Mouse (Mus musculus): Measurements from ENCODE around the gene Csad. TPM values are rescaled to one million over a fixed set of nuclear protein-coding genes. Genes with fewer than 3 reads are reported as not detected.
A peak's percentile ranks its signal among the peaks of the same experiment; 100 is the strongest.

The Csad gene
- polyA plus RNA-seq, 1 experiment from 2014 or later: 32.1 TPM

DNA sequence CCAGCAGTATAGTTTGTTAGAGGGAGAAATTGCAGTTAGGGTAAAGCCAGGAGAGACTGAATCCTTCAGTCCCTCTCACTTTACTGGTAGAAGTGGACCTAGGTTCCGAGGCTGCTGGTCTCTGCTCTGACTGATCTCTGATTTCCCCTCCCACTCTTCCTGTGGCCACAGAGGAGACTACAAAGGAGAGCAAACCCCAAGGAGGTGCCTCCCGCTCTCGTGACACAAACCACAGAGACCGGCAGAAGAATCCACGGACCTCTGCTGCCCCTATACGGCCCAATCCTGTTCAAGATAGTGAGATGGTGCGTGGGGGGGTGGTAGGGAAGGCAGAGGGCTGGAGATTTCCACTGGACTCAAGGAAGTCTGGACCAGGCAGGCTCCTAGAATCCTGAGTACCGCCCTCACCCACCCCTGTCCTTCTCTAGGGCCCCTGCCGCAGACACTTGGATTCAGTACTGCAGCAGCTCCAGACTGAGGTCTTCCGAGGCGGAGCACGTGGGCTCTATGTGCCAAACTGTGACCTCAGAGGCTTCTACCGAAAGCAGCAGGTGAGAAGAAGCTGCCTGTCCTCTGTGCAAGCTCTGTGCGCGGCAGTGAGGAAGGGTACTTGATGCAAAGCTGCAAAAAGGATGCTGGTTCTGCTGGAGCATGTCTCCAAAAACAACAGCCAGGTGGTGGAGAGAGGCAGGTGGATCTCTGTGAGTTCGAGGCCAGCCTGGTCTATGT is 56.7 kb downstream of the Csad start:
- Histone ChIP-seq H3K36me3 (ENCODE audit: control insufficient read depth, insufficient read depth, low read length) (no peaks in the 10 kb centered on the region), H3K4me2 (replicated peaks; ENCODE audit: low read depth) (no peak overlapping the region), H3K9me3 (ENCODE audit: control insufficient read depth, low read length) (no peaks in the 10 kb centered on the region), H3K27me3 (ENCODE audit: control insufficient read depth, insufficient read depth, low read length) (no peaks in the 10 kb centered on the region), H3K9ac (ENCODE audit: low read length) (no peak overlapping the region), H3K4me3 (ENCODE audit: low read depth, low read length) (no peak overlapping the region), H3K27ac (replicated peaks) (no peak overlapping the region), H3K4me1 (replicated peaks; ENCODE audit: control insufficient read depth, insufficient read depth) (peaks cover 4% of the 10 kb centered on the region; the same call in 1 of the 2 replicates)
- ATAC-seq (ENCODE audit: low FRiP score, low TSS enrichment): no peak
- no peak for DNase-seq (ENCODE audit: low spot score)
- no peak for TF ChIP-seq EP300 (optimal IDR thresholded peaks at IDR 0.05)
- no peak for TF ChIP-seq CTCF (IDR thresholded peaks at IDR 0.05; ENCODE audit: low read depth)
- 58% methylated on average over 16 of the region's 16 CpGs for WGBS

DNA sequence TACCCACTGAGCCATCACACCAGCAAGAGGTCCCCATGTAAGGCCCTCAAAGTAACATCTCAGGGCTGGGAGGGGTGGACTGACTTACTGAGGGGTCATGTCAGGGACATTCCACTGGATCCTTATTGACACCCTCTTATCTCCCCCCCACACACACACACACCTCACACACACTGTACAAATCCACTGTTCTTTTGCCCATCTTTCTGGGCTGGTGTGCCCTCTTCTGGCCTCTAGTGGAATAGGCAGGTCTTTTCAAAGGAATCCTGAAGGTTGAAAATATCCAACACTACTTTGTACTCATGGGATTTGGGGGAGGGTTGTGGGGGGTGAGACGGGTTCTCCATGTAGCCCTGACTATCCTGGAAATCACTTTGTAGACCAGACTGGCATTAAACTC is 57.6 kb downstream of the Csad start:
- ATAC-seq (ENCODE audit: low FRiP score, low TSS enrichment) (no peak), DNase-seq (ENCODE audit: low spot score) (peak; percentile 59)
- Histone ChIP-seq H3K27ac (replicated peaks) (no peak overlapping the region), H3K9me3 (ENCODE audit: control insufficient read depth, low read length) (no peaks in the 10 kb centered on the region), H3K27me3 (ENCODE audit: control insufficient read depth, insufficient read depth, low read length) (no peaks in the 10 kb centered on the region), H3K4me1 (replicated peaks; ENCODE audit: control insufficient read depth, insufficient read depth) (peaks cover 4% of the 10 kb centered on the region; the same call in 1 of the 2 replicates), H3K4me3 (ENCODE audit: low read depth, low read length) (no peak overlapping the region), H3K9ac (ENCODE audit: low read length) (no peak overlapping the region), H3K4me2 (replicated peaks; ENCODE audit: low read depth) (no peak overlapping the region), H3K36me3 (ENCODE audit: control insufficient read depth, insufficient read depth, low read length) (no peaks in the 10 kb centered on the region)
- TF ChIP-seq CTCF (IDR thresholded peaks at IDR 0.05; ENCODE audit: low read depth) (peak; percentile 92), EP300 (optimal IDR thresholded peaks at IDR 0.05) (no peak)
- WGBS: 0% methylated on average over 1 of the region's 1 CpGs

DNA sequence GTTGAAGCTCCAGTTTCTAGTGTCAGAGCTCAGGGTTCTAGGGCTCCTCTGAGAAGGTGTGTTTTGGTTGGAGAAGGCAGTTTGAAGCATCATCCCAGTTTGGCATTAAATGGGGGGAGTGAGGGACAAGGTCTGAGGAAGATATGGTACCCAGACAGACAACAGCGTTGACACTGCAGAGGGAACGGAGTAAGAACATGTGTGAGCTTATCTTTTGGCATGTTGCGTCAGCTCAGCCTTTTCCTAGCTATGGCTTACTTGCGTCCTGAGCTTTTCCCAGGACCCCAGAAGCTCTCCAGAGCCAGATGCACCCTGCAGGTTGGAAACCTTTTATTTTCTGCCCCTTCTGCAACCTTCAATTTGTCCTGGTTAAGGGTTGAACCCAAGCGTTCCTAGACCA is 58.4 kb downstream of the Csad start:
- DNase-seq (ENCODE audit: low spot score) (no peak), ATAC-seq (ENCODE audit: low FRiP score, low TSS enrichment) (no peak)
- H3K4me1 ChIP-seq (replicated peaks; ENCODE audit: control insufficient read depth, insufficient read depth): peaks cover 4% of the 10 kb centered on the region; the same call in 1 of the 2 replicates
- 82% methylated on average over 5 of the region's 5 CpGs for WGBS
- H3K27ac ChIP-seq (replicated peaks): no peak overlapping the region
- H3K4me3 ChIP-seq (ENCODE audit: low read depth, low read length): no peak overlapping the region
- no peaks in the 10 kb centered on the region for H3K36me3 ChIP-seq (ENCODE audit: control insufficient read depth, insufficient read depth, low read length)
- H3K9me3 ChIP-seq (ENCODE audit: control insufficient read depth, low read length): no peaks in the 10 kb centered on the region
- H3K4me2 ChIP-seq (replicated peaks; ENCODE audit: low read depth): no peak overlapping the region
- H3K9ac ChIP-seq (ENCODE audit: low read length): no peak overlapping the region
- H3K27me3 ChIP-seq (ENCODE audit: control insufficient read depth, insufficient read depth, low read length): no peaks in the 10 kb centered on the region
- TF ChIP-seq CTCF (IDR thresholded peaks at IDR 0.05; ENCODE audit: low read depth) (no peak), EP300 (optimal IDR thresholded peaks at IDR 0.05) (no peak)

DNA sequence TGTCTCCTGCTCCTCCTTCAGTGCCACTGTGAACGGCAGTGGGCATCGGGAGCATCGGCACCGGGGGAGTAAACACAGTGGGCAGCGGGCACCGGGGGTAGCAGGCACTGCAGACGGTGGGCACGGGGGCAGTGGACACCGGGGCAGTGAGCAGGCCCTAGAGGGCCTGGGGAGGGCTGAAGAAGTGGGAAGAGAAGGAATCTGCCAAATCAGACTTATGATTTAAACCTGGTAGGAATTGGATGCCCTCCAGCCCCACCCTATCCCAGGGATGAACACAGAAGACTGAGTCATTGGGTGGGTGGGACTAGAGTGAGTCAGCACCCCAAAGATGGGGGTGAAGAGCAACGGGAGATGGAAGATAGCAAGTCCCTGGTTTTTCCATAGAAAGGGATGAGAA is 59.2 kb downstream of the Csad start:
- TF ChIP-seq EP300 (optimal IDR thresholded peaks at IDR 0.05) (no peak), CTCF (IDR thresholded peaks at IDR 0.05; ENCODE audit: low read depth) (no peak)
- H3K27me3 ChIP-seq (ENCODE audit: control insufficient read depth, insufficient read depth, low read length): no peaks in the 10 kb centered on the region
- no peak for DNase-seq (ENCODE audit: low spot score)
- no peaks in the 10 kb centered on the region for H3K36me3 ChIP-seq (ENCODE audit: control insufficient read depth, insufficient read depth, low read length)
- no peak overlapping the region for H3K27ac ChIP-seq (replicated peaks)
- no peak overlapping the region for H3K4me2 ChIP-seq (replicated peaks; ENCODE audit: low read depth)
- H3K9me3 ChIP-seq (ENCODE audit: control insufficient read depth, low read length): no peaks in the 10 kb centered on the region
- peaks cover 4% of the 10 kb centered on the region; the same call in 1 of the 2 replicates for H3K4me1 ChIP-seq (replicated peaks; ENCODE audit: control insufficient read depth, insufficient read depth)
- ATAC-seq (ENCODE audit: low FRiP score, low TSS enrichment): no peak
- no peak overlapping the region; the same call in 1 of the 2 replicates for H3K4me3 ChIP-seq (ENCODE audit: low read depth, low read length)
- WGBS: 72% methylated on average over 10 of the region's 10 CpGs
- H3K9ac ChIP-seq (ENCODE audit: low read length): no peak overlapping the region

DNA sequence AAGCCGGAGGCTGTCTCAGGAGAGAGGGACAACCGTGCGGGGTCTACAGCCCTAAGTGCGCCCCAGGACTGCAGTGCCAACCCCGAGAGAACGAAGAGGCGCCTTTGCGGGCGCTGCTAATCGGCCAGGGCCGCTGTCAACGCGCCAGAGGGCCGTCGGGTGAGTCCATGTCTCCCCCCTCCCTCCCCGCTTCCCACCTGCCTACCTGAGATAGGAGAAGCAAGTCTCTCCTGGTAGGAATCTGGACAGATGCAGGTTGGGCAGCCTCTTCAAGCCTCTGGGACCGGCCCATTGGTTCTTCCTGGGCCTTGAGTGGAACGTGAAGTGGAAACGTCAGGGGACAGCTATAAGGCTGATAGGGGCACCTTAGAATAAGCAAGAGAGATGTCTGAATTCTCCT is 59.8 kb downstream of the Csad start:
- ATAC-seq (ENCODE audit: low FRiP score, low TSS enrichment): no peak
- no peak for DNase-seq (ENCODE audit: low spot score)
- peak overlapping the region; percentile 34 for H3K4me2 ChIP-seq (replicated peaks; ENCODE audit: low read depth)
- H3K27ac ChIP-seq (replicated peaks): peak overlapping the region; percentile 8; the same call in 1 of the 2 replicates
- peak overlapping the region; percentile 19 for H3K4me3 ChIP-seq (ENCODE audit: low read depth, low read length)
- 0 out of 2 replicates have a peak overlapping the region, but pooled peaks have one; percentile 18 for H3K9ac ChIP-seq (ENCODE audit: low read length)
- no peaks in the 10 kb centered on the region for H3K27me3 ChIP-seq (ENCODE audit: control insufficient read depth, insufficient read depth, low read length)
- 25% methylated on average over 18 of the region's 19 CpGs for WGBS
- TF ChIP-seq CTCF (IDR thresholded peaks at IDR 0.05; ENCODE audit: low read depth) (no peak), EP300 (optimal IDR thresholded peaks at IDR 0.05) (no peak)
- H3K36me3 ChIP-seq (ENCODE audit: control insufficient read depth, insufficient read depth, low read length): no peaks in the 10 kb centered on the region
- no peaks in the 10 kb centered on the region for H3K9me3 ChIP-seq (ENCODE audit: control insufficient read depth, low read length)
- peaks cover 4% of the 10 kb centered on the region; the same call in 1 of the 2 replicates for H3K4me1 ChIP-seq (replicated peaks; ENCODE audit: control insufficient read depth, insufficient read depth)

DNA sequence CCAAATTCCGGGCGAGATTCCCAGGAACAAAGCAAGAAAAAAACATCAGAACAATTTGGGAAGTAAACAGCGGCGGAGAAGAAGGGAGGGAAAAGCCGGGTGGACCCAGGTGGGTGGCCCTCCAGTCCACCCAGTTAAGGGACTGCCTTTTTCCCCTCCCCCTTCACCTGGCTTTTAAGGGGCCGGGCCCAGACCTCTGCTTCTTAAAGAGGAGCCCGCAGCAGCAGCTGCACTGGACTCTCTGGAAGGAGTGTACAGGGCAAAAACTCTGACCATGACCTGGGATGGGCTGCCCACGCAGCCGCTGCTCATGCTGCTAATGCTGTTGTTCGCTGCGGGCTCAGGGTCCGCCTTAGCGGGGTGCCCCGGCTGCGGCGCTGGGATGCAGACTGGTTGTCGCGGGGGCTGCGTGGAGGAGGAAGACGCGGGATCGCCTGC is 60.2 kb downstream of the Csad start, which contains the start of gene Igfbp6:
Igfbp6 (plus strand) TSS at position 89 of the 438 bp plus-strand sequence.
- Histone ChIP-seq H3K9me3 (ENCODE audit: control insufficient read depth, low read length) (no peaks in the 10 kb centered on the region), H3K4me3 (ENCODE audit: low read depth, low read length) (peak within 1 kb of the TSS; percentile 19), H3K4me1 (replicated peaks; ENCODE audit: control insufficient read depth, insufficient read depth) (peaks cover 4% of the 10 kb centered on the region; the same call in 1 of the 2 replicates), H3K9ac (ENCODE audit: low read length) (peak within 1 kb of the TSS; percentile 18; the same call in 1 of the 2 replicates), H3K27me3 (ENCODE audit: control insufficient read depth, insufficient read depth, low read length) (no peaks in the 10 kb centered on the region), H3K4me2 (replicated peaks; ENCODE audit: low read depth) (peak within 1 kb of the TSS; percentile 34), H3K27ac (replicated peaks) (peak within 1 kb of the TSS; percentile 24; the same call in 1 of the 2 replicates), H3K36me3 (ENCODE audit: control insufficient read depth, insufficient read depth, low read length) (no peaks in the 10 kb centered on the region)
- TF ChIP-seq EP300 (optimal IDR thresholded peaks at IDR 0.05): no peak
- TF ChIP-seq CTCF (IDR thresholded peaks at IDR 0.05; ENCODE audit: low read depth): no peak
- peak; percentile 21; the same call in 1 of the 2 replicates for ATAC-seq (ENCODE audit: low FRiP score, low TSS enrichment)
- 20% methylated on average over 22 of the region's 22 CpGs for WGBS
- DNase-seq (ENCODE audit: low spot score): no peak

All from stomach, postnatal 0 days (tissue).